Mouse (Mus musculus) stomach, postnatal 0 days (tissue): ENCODE results near the gene Pvr. TPM values are rescaled to one million over a fixed set of nuclear protein-coding genes. Genes with fewer than 3 reads are reported as not detected.

Source experiments
- ATAC-seq: fragments of 200-750 bp; cut with Nextera tagmentation; 2 replicates; pipeline ENCODE4 v1.8.0; 2017; ENCODE audit not compliant: low FRiP score, low TSS enrichment
- DNase-seq: peaks from one replicate; pipeline ENCODE4 v3.0.0-alpha.2; 2016; ENCODE audit warnings: low spot score
- H3K27ac ChIP-seq: fragments of 300-500 bp; sonication (generic); replicated peaks from 2 replicates; pipeline ENCODE4 v1.5.1; 2014; ENCODE audit warnings: mild to moderate bottlenecking, control low read depth
- H3K27me3 ChIP-seq: fragments of 300-500 bp; sonication (generic); 2 replicates; pipeline ENCODE4 v1.6.1; 2014; ENCODE audit warnings: low read length; ENCODE audit not compliant: control insufficient read depth, insufficient read depth
- H3K36me3 ChIP-seq: fragments of 300-500 bp; sonication (generic); 2 replicates; pipeline ENCODE4 v1.6.1; 2014; ENCODE audit warnings: low read length, mixed read lengths; ENCODE audit not compliant: control insufficient read depth, insufficient read depth
- H3K4me1 ChIP-seq: fragments of 300-500 bp; sonication (generic); replicated peaks from 2 replicates; pipeline ENCODE4 v1.6.1; 2014; ENCODE audit warnings: antibody characterized with exemption; ENCODE audit not compliant: control insufficient read depth, insufficient read depth
- H3K4me2 ChIP-seq: fragments of 300-500 bp; sonication (generic); replicated peaks from 2 replicates; pipeline ENCODE4 v1.6.1; 2014; ENCODE audit warnings: low read depth, mild to moderate bottlenecking, control low read depth, moderate library complexity
- H3K4me3 ChIP-seq: fragments of 300-500 bp; sonication (generic); 2 replicates; pipeline ENCODE4 v1.5.1; 2014; ENCODE audit warnings: low read depth, low read length, control low read depth
- H3K9ac ChIP-seq: fragments of 300-500 bp; sonication (generic); 2 replicates; pipeline ENCODE4 v1.6.1; 2014; ENCODE audit warnings: mild to moderate bottlenecking, low read length, control low read depth, mixed read lengths
- H3K9me3 ChIP-seq: fragments of 300-500 bp; sonication (generic); 2 replicates; pipeline ENCODE4 v1.6.1; 2016; ENCODE audit warnings: low read length; ENCODE audit not compliant: control insufficient read depth
- CTCF ChIP-seq: IDR thresholded peaks from 2 replicates; pipeline ENCODE4 v1.5.1; 2016; ENCODE audit warnings: antibody characterized with exemption, low read depth, mild to moderate bottlenecking, moderate library complexity
- EP300 ChIP-seq: optimal IDR thresholded peaks from 2 replicates; pipeline ENCODE3; 2016; ENCODE audit warnings: antibody characterized with exemption
- WGBS: fragments of 180-500 bp; shearing (Covaris S2); extraction: QIAGEN DNeasy Blood & Tissue Kit; methylation state at CpG from one replicate; pipeline ENCODE4 v1.1.7; 2014; 5-methylcytosine and 5-hydroxymethylcytosine counted together
- polyA plus RNA-seq: library from polyadenylated mRNA; unstranded; fragments of >200 nt; fragmentation: Nextera tagmentation; extraction: Ambion mirVana; gene quantifications from 2 replicates; pipeline ENCODE4 v1.2.1, GENCODE M21; 2015

The Pvr gene
- polyA plus RNA-seq, 1 experiment from 2014 or later = 6.2 TPM

- Histone ChIP-seq H3K4me3 (no peak overlapping the region), H3K9me3 (no peaks in the 10 kb centered on the region), H3K9ac (no peak overlapping the region), H3K4me1 (no peaks in the 10 kb centered on the region), H3K36me3 (no peaks in the 10 kb centered on the region), H3K27me3 (no peaks in the 10 kb centered on the region), H3K27ac (no peak overlapping the region), H3K4me2 (no peak overlapping the region)
- DNase-seq (peak; percentile 87), ATAC-seq (peak; percentile 63)
- TF ChIP-seq CTCF (peak; percentile 89), EP300 (no peak)
- under 1% methylated on average over 7 of the region's 7 CpGs for WGBS
Observed at GRCm38 (mm10) chr7:19956341-19956781, 35.4 kb upstream of the Pvr start.

GRCm38 (mm10) chr7:19955861-19956260 lies 34.9 kb upstream of the Pvr start:
- no peaks in the 10 kb centered on the region for H3K9me3 ChIP-seq
- WGBS = 53% methylated on average over 3 of the region's 4 CpGs
- no peak overlapping the region for H3K9ac ChIP-seq
- no peak overlapping the region for H3K27ac ChIP-seq
- H3K27me3 ChIP-seq = no peaks in the 10 kb centered on the region
- H3K4me1 ChIP-seq = no peaks in the 10 kb centered on the region
- no peak for ATAC-seq
- DNase-seq = no peak
- TF ChIP-seq EP300 (no peak), CTCF (no peak)
- no peak overlapping the region for H3K4me2 ChIP-seq
- no peaks in the 10 kb centered on the region for H3K36me3 ChIP-seq
- no peak overlapping the region for H3K4me3 ChIP-seq

- no peak for TF ChIP-seq EP300
- no peak overlapping the region for H3K4me3 ChIP-seq
- H3K9ac ChIP-seq = no peak overlapping the region
- DNase-seq = no peak
- H3K9me3 ChIP-seq = no peaks in the 10 kb centered on the region
- H3K4me2 ChIP-seq = no peak overlapping the region
- H3K27ac ChIP-seq = no peak overlapping the region
- no peaks in the 10 kb centered on the region for H3K27me3 ChIP-seq
- no peak for ATAC-seq
- WGBS = 23% methylated on average over 9 of the region's 9 CpGs
- no peaks in the 10 kb centered on the region for H3K4me1 ChIP-seq
- H3K36me3 ChIP-seq = no peaks in the 10 kb centered on the region
Observed at GRCm38 (mm10) chr7:19953054-19953453, 32.1 kb upstream of the Pvr start.

GRCm38 (mm10) chr7:19952320-19952986 lies 31.5 kb upstream of the Pvr start:
- WGBS = 37% methylated on average over 10 of the region's 10 CpGs
- no peaks in the 10 kb centered on the region for H3K27me3 ChIP-seq
- H3K36me3 ChIP-seq = no peaks in the 10 kb centered on the region
- DNase-seq (peak; percentile 59), ATAC-seq (peak; percentile 63)
- no peak overlapping the region for H3K27ac ChIP-seq
- TF ChIP-seq CTCF = no peak
- TF ChIP-seq EP300 = no peak
- no peak overlapping the region for H3K4me3 ChIP-seq
- H3K4me1 ChIP-seq = no peaks in the 10 kb centered on the region
- H3K4me2 ChIP-seq = no peak overlapping the region
- H3K9me3 ChIP-seq = no peaks in the 10 kb centered on the region
- no peak overlapping the region for H3K9ac ChIP-seq

GRCm38 (mm10) chr7:19950589-19950988 lies 29.6 kb upstream of the Pvr start, which contains the start of gene Igsf23:
TSS of gene Igsf23 (minus strand) at chr7:19950756.
- H3K27me3 ChIP-seq = no peaks in the 10 kb centered on the region
- 41% methylated on average over 9 of the region's 9 CpGs for WGBS
- peak; percentile 71 for ATAC-seq
- H3K4me2 ChIP-seq = 0 out of 2 replicates have a peak within 1 kb of the TSS, but pooled peaks have one; percentile 14
- no peak within 1 kb of the TSS for H3K27ac ChIP-seq
- no peaks in the 10 kb centered on the region for H3K4me1 ChIP-seq
- no peak within 1 kb of the TSS for H3K9ac ChIP-seq
- H3K4me3 ChIP-seq = no peak within 1 kb of the TSS
- H3K36me3 ChIP-seq = no peaks in the 10 kb centered on the region
- TF ChIP-seq CTCF (no peak), EP300 (no peak)
- peak; percentile 48 for DNase-seq
- no peaks in the 10 kb centered on the region for H3K9me3 ChIP-seq

GRCm38 (mm10) chr7:19949996-19950395 lies 29.0 kb upstream of the Pvr start:
- Histone ChIP-seq H3K9ac (no peak overlapping the region), H3K27me3 (no peaks in the 10 kb centered on the region), H3K36me3 (no peaks in the 10 kb centered on the region), H3K27ac (no peak overlapping the region), H3K4me2 (no peak overlapping the region), H3K4me3 (no peak overlapping the region), H3K9me3 (no peaks in the 10 kb centered on the region), H3K4me1 (no peaks in the 10 kb centered on the region)
- TF ChIP-seq EP300 (no peak), CTCF (no peak)
- WGBS = 47% methylated on average over 10 of the region's 10 CpGs
- DNase-seq (peak; percentile 26), ATAC-seq (peak; percentile 45; the same call in 1 of the 2 replicates)
